Mouse (Mus musculus): Measurements from ENCODE around the gene Cilp2.
A peak's percentile ranks its signal among the peaks of the same experiment; 100 is the strongest.

Gene Cilp2

GRCm38 (mm10) chr8:69870003-69870765 lies 17.3 kb downstream of the Cilp2 start:
- no peak for DNase-seq

GRCm38 (mm10) chr8:69867696-69868326 lies 19.7 kb downstream of the Cilp2 start:
- no peak for DNase-seq

- DNase-seq = no peak
Measured at GRCm38 (mm10) chr8:69864180-69864579, 23.3 kb downstream of the Cilp2 start.

- no peak for DNase-seq
Measured at GRCm38 (mm10) chr8:69863387-69864020, 24.0 kb downstream of the Cilp2 start.

- DNase-seq = no peak
Measured at GRCm38 (mm10) chr8:69861251-69861650, 26.2 kb downstream of the Cilp2 start.

- DNase-seq = no peak
Measured at GRCm38 (mm10) chr8:69860807-69861206, 26.7 kb downstream of the Cilp2 start.

- DNase-seq = no peak
Measured at GRCm38 (mm10) chr8:69853869-69854268, 33.6 kb downstream of the Cilp2 start.

- DNase-seq = no peak
Measured at GRCm38 (mm10) chr8:69850926-69851506, 36.5 kb downstream of the Cilp2 start.

GRCm38 (mm10) chr8:69849899-69850298 lies 37.6 kb downstream of the Cilp2 start:
- DNase-seq = peak; percentile 22

GRCm38 (mm10) chr8:69848951-69849350 lies 38.5 kb downstream of the Cilp2 start:
- no peak for DNase-seq

GRCm38 (mm10) chr8:69847167-69848065 lies 40.1 kb downstream of the Cilp2 start:
- no peak for DNase-seq

- no peak for DNase-seq
Measured at GRCm38 (mm10) chr8:69837057-69837682, 50.3 kb downstream of the Cilp2 start.

- DNase-seq = peak; percentile 95
Measured at GRCm38 (mm10) chr8:69832298-69832853, 55.1 kb downstream of the Cilp2 start, which contains the start of gene Pbx4. Gene Pbx4, plus strand, starts transcription at chr8:69832491.

All from thymus, postnatal 25 days (tissue).